Mouse (Mus musculus) telencephalon, adult 2 months (tissue): ENCODE measurements around the gene H6pd.

Experiments used
- DNase-seq: peaks from one replicate; pipeline ENCODE4 v3.0.0-alpha.2; 2011; ENCODE audit warnings: low read depth, low spot score

The H6pd gene

DNA sequence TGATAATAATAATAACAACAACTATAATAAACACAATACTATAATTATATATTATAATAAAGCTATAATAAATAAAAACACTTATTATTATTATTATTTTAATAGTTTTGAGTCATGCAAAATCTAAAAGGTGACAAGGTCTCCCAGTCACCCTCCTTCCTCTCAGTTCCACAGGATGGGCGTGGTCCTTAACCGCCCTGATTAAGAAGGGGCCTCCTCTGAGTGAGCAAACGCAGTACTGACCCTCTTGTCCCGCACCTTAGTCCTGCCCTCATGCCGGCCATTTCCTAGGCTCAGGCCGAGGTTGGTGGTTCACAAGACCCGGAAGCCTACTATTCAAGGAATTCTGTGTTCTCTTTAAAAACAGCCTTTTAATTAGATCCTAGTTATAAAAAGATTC is 14.7 kb upstream of the H6pd start:
- DNase-seq: no peak

GRCm38 (mm10) chr4:150019741-150020380 is 11.0 kb upstream of the H6pd start:
- no peak for DNase-seq

- DNase-seq: no peak
These were observed 6.6 kb upstream of the H6pd start for GRCm38 (mm10) chr4:150015436-150015835.

DNA sequence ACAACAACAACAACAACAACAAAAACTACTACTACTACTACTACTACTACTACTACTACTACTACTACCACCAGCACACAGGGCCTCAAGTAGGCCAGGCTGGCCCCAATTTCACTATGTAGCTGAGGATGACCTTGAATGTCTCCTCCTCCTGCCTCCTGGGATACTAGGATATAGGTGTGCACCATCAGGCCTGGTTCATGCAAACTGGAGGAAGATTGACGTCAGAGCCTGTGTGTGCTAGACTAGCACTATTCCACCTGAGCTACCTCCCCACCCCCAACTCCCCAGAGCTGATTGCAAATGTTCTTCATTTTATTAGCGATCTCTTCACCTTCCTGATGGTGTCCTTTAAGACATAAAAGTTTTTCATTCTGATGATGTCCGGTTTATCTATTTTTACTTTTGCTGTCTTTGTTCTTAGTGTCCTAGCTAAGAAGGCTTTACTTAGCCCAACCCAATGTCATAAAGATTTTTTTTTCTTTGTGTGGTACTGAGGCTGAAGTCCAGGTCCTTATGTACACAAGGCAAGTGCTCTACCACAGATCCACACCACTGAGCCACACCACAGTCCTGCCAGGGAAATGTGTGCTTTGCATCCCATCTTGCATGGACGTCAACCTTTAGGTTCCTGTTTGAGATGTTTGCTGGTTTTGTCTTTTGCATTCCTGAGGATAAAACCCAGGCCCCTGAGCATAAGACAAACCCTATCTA is 5.7 kb upstream of the H6pd start:
- no peak for DNase-seq

- no peak for DNase-seq
These were observed 5.0 kb upstream of the H6pd start for GRCm38 (mm10) chr4:150013805-150014204.

- DNase-seq: no peak
These were observed 4.4 kb upstream of the H6pd start for GRCm38 (mm10) chr4:150013186-150013690.

- no peak for DNase-seq
These were observed 3.5 kb upstream of the H6pd start for GRCm38 (mm10) chr4:150012322-150012723.

- DNase-seq: no peak
These were observed 2.9 kb upstream of the H6pd start for GRCm38 (mm10) chr4:150011564-150012321.

GRCm38 (mm10) chr4:150010054-150010730 is 1.4 kb upstream of the H6pd start:
- no peak for DNase-seq

- DNase-seq: no peak
These were observed 736 bp upstream of the H6pd start for GRCm38 (mm10) chr4:150009587-150009930.

- DNase-seq: no peak
These were observed 434 bp downstream of the H6pd start for GRCm38 (mm10) chr4:150008325-150008852.

DNA sequence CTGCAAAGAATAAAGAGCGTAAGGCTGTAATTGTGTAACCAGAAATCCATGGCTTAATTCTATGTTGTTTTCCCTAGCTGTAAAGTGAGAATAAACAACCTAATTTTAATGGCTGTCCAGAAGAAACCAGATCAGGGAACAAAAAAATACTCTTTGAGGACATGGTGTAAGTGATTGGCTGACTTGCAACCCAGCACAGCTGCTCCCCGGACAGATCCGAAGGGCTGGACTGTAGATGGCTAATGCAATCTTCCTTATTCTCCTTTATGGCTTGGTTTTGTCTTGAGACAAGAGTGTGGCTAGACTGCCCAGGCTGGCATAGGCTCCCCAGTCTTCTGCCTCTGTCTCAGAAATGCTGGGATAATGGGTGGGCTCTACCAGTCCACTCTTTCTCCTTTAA is 1.4 kb downstream of the H6pd start:
- DNase-seq: no peak

- DNase-seq: no peak
These were observed 1.8 kb downstream of the H6pd start for GRCm38 (mm10) chr4:150006991-150007390.

DNA sequence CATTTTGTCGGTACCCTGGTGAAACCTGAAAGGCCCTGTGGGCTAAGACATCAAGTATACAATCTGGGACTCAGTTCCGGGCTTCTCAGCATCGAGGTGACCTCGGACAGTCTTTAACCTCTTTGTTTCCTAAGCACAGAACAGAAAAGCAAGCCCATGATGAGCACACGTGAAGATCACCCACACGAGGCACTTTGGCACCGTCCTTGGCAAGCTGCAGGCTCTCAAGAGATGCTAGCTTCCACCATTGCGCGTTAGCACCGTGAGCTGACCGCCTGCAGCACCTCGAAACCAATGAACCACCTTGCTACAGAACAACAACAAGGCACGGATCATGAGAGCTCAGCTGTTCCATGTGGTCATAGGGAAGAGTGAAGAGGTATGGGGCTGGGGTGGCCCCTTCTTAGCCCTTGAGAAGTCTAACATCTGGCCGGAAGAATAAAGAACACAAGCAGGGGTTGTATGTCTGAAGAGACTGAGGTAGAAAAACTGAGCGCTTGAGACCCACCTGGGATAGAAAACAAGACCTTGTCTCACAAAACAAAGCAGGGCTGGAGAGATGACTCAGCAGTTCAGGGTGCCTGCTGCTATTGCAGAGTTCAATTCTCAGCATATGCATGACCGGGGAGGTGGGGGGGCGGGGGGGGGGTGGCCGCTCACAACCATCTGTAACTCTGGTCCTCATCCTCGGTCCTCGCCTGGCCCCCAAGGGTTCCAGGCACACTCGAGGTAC is 2.5 kb downstream of the H6pd start:
- DNase-seq: no peak

GRCm38 (mm10) chr4:150005231-150005630 is 3.6 kb downstream of the H6pd start:
- DNase-seq: no peak

DNA sequence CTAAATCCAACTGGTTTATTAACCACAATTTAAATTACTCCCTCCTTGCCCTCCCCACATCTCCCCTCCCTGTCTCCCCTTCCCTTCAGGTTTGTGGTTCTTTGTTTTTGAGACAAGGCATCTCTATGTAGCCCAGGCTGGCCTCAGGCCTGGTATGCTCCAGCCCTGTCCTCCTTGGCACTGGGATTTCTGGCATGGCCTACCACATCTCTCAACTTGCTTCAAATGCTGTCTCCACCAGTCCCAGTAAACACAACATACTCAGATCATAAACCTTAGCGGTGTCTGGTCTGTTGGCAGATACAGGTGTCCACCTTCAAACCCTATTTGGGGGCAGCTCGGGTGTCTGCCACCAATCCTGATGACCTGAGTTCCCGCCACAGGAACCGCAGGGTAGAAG is 5.2 kb downstream of the H6pd start:
- DNase-seq: no peak

DNA sequence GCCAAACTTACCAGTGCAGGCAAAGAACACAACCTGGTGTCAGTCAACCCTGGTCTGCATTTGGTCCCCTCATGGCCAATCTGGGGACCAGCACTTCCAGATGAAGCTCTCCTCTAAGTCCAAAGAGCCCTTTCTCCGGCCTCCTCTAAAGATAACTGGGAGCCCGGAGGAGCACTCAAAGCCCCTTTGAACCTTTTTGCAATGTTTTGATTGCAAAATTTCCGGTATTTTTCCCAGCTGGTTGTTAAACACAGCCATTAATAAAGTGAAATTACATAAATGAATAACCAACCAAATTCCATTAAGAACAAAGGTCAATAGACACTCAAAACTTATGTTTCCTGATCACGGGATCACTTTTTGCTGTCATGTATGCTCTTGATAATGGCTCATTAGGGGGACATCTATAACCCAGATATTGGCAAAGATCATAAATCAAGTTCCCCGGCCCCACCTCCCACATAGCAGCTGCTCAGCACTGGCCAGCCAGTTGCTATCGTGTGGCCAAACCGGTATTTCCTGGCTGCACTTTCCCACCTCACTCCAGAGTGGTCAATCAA is 5.7 kb downstream of the H6pd start:
- DNase-seq: no peak

GRCm38 (mm10) chr4:150002021-150002528 is 6.7 kb downstream of the H6pd start:
- no peak for DNase-seq

DNA sequence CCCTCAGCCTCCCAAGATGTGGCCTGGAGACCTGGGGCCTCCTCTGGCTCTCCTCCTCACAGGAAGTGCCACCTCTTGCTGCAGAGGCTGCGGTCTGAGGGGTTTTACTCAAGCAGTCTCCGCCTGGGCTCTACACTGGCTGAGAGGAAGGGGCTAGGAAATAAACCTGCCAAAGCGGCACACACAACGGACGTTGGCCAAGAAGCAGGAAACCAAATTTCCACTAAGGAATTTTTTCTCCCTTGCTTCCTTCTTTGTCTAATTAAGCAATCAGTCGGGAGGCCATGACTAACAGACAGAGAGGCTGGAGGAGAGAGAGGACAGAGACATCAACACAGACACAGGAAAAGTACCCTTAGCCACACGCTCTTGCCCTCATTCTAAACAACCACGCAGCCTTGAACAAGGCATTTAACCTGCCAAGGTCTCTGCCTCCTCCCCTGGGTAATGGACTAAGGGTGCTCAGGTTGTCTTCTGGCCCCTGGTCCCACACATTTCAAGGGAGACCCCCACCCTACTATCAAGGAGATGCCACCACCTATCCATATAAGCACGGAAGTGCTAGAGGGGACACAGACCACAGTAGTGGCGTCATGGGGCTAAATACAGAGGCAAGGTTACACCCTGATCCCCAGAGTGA is 7.5 kb downstream of the H6pd start:
- DNase-seq: no peak

- DNase-seq: no peak
These were observed 8.8 kb downstream of the H6pd start for GRCm38 (mm10) chr4:149999931-150000555.
